Mouse (Mus musculus): ENCODE measurements at regions not wholly inside any gene's neighbourhood (a gene's known extent, or its start where the extent isn't known, plus 50 kb on each side); places are given as distances from the start of the nearest gene placed in this dataset.

DNA sequence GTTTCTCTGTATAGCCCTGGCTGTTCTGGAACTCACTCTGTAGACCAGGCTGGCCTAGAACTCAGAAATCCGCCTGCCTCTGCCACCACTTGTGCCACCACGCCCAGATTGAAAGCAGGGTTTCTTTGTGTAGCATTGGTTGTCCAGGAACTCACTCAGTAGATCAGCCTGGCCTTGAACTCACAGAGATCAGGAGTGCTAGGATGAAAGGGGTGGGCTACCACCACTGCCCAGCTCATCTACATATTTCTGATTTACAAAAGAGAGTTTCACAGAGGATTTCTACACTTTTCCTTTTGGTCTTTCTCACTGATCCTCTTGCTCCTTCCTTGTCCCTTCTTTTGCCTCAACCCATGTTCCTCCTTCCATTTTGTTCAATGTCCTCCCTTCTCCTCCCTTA lies 53.1 kb upstream of the Lbx1 start:
- no peak for DNase-seq (ENCODE audit: low spot score)

DNA sequence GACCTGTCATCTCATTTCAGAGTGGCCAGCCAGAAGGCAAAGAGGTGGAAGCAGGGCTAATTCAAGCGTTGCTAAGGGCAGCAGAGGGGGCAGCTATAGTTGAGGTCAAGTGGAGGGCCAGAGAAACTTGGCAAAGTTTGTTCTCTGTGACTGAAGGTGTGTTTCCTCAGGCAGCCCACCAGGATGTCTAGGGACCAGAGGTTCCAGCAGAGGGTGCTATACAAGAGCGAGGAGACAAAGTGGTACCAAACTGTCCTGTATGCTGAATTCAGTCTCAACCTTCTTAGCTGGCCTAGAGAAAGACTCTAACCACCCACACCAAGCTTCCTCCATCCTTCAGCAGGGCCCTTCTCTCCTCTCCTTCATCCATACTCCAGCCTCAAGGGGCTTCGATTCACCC lies 62.2 kb upstream of the Lbx1 start:
- DNase-seq (ENCODE audit: low spot score), result no peak

GRCm38 (mm10) chr19:45299341-45299740 lies 63.7 kb upstream of the Lbx1 start:
- no peak for DNase-seq (ENCODE audit: low spot score)

DNA sequence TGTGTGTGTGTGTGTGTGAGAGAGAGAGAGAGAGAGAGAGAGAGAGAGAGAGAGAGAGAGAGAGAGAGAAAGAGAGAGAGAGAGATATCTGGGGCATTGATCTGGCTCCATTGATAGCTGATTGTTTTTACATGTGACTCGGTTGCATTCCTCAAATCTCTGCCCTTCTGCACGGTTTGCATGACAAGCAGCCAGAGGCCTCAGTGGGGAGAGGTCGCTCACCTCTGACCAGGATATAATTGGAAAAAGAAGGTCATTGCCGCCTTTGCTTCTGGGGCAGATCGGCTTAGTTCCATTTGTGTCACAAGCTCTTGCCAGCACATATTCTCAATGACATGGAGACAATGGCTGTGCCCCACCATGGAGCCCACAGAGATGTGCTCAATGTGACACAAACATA lies 63.8 kb upstream of the Btrc start:
- DNase-seq (ENCODE audit: low spot score), result no peak

- DNase-seq (ENCODE audit: low spot score), result no peak
Observed at GRCm38 (mm10) chr19:45300691-45301431, 62.7 kb upstream of the Btrc start.

- no peak for DNase-seq (ENCODE audit: low spot score)
Observed at GRCm38 (mm10) chr19:45301432-45301732, 62.2 kb upstream of the Btrc start.

DNA sequence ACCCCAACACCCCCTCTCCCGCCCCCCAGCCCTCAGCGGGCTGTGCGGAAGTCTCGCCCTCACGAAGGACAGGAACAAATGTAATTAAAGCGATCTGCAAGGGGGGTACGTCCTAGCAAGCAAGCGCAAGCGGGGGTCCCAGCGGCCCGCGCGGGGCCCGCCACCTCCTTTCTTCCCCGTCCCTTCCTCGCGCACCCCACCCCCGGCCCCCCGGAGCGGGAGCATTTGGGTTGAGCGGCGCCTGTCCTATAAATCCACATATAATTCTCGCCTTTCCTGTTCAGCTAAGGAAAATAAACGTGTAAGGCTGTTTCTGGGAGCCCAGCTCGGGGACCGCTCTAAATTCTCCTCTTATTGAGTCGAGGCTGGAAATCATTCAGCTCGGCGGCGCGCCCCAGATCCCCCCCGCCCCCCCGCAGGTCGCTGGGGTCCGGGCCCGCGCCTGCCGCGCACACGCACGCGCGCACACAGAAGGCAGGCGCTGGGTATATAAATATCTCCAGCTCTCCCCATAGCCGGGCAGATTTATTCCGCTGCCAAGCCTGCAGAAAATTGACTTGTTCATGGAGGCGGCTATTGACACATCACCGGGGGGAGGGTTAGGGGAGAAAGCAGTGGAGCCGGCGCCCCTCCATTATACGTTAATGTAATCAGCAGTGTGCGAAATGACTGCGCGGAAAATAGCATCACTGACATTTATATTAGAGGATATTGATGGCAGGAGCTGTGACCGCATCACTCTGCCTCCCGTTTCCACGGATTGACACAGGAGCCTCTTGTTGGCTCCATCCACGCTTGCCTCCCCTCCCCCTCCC lies 61.6 kb upstream of the Btrc start:
- no peak for DNase-seq (ENCODE audit: low spot score)

DNA sequence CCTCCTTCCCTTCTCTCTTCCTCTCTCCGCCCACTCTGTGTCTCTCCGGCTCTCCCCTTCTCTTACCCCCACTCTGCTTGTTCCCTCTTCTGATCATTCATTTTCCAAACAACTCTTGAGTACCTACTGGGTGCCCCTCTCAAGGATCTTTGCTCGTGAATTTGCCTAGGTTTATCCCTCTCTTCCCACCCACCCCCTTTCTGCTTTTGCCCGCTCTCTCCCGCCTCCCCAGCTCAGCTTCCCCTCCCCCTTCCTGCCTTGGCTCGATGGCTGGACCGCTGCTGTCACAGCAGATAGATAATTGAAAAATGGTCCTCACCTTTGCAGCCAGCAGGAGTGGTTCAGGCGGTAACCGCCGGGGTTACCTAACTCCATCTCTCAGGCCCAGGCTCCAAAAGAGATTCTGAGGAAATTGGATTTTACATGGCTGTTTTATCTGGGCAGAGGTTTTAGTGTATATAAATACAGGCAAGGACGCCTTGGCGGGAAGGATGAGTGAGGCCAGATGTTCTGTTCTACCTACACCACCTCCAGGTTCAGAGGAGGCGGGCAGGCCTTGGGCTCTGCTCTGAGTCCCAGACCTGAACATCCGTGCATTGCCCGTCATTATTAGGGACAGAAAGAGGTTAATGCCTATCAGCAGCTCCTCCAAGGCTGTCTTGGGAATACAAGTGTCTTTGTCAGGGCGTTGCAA lies 60.8 kb upstream of the Btrc start:
- DNase-seq (ENCODE audit: low spot score), result no peak

DNA sequence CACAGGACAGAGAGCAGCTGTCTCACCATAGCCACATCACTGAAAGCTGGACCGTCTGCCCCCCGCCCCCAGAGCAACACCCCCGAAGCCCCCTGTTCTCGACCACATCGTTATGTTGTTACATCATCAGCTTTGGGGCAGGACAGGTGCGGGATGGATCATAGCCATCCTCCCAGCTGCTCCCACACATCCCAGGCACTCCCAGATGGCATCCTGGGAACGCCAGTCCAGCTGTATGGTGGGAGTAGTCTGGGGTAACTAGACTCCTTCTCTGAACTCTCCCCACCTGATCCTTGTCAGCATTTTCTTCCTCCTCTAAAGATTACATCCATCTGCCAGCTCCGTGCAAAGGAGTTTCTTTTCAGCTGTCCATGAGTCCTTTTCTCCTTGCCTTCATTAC lies 59.0 kb upstream of the Btrc start:
- DNase-seq (ENCODE audit: low spot score), result no peak

GRCm38 (mm10) chr19:45307299-45308275 lies 55.9 kb upstream of the Btrc start:
- no peak for DNase-seq (ENCODE audit: low spot score)

- DNase-seq (ENCODE audit: low spot score), result peak; percentile 73
Observed at GRCm38 (mm10) chr19:45308676-45309275, 54.8 kb upstream of the Btrc start.

- DNase-seq (ENCODE audit: low spot score), result no peak
Observed at GRCm38 (mm10) chr19:45310291-45310881, 53.1 kb upstream of the Btrc start.

DNA sequence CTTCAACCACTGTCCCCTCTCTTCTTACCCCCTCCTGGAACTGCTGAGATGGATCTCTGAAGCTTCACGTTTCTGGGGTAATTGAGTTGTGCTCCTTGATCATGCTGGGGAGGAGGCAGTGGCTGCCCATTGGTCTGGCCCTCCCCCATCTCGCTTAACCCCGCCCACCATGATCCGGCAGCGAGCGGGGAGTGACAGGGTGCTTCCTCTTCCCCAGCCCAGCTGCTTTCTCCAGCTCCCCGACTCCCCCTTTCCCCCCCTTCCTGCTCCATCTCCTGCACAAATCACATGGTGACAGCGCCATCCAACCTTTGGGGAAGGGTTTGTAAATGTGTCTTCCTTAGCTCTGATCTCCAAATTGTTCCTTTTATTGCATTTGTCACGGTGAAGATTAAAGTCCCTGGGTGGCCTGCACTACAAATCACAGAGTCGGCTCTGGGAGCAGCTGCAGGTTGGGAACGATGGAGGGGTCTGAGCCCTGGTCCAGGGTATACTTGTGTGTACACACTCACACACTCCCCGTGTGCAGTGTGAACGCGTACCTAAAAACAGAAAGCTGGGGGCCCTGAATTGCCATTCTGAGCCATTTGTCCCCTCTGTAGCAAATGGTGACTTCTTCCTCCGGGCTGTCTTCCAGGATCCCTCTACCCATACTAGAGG lies 52.5 kb upstream of the Btrc start:
- peak; percentile 80 for DNase-seq (ENCODE audit: low spot score)

GRCm38 (mm10) chr19:45311831-45312537 lies 51.5 kb upstream of the Btrc start:
- no peak for DNase-seq (ENCODE audit: low spot score)

DNA sequence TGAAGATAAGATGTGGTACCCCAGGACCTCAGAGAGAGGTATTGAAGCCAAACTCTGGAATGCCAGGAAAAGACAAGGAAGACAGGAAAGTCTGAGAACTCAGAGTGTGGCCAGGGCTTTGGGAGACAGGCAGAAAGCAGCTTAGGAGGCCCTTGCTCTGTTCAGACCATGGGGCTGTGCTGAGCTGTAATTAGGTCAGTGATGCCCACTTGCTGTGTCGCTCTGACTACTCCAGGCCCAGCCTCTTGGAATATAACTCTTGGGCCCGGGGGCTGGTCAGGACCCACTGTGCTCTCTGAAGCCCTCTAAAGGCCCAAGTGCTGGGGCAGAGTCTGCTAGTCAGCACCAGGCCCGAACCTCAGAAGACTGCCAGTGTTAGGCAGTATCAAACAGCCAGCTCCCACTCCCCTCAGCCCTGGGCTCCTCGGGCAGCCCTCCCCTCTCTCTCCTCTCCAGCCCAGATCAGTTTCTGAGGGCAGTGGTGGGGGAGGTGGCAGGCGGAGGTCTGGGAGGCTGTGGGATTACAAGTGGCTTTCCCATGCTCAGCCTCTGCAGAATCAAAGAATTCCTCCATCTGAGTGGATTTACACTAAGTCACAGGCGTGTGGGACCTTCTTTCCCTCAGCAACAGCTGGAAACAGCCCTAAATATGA lies 50.7 kb upstream of the Btrc start:
- DNase-seq (ENCODE audit: low spot score), result no peak

Data from urinary bladder, postnatal 14 days (tissue).